Mouse (Mus musculus) spleen, adult 2 months (tissue): ENCODE data around the gene Slc5a11. TPM values are rescaled to one million over a fixed set of nuclear protein-coding genes. Genes with fewer than 3 reads are reported as not detected.

Source experiments
- DNase-seq, 2 experiments: peaks; one replicate each; pipeline versions ENCODE4 v3.0.0 to v3.0.0-alpha.2; 2012 to 2021; ENCODE audit warnings: low spot score in 2 of 2, low read depth in 1 of 2
- H3K27ac ChIP-seq: fragments of 200-500 bp; 2 replicates; pipeline ENCODE4 v1.5.1; 2012; ENCODE audit warnings: low read length, inconsistent platforms; ENCODE audit not compliant: insufficient read depth
- H3K27me3 ChIP-seq: fragments of 200-500 bp; 2 replicates; pipeline ENCODE4 v1.6.1; 2012; ENCODE audit warnings: mild to moderate bottlenecking, moderate library complexity, low read length, inconsistent platforms; ENCODE audit not compliant: control insufficient read depth, insufficient read depth
- H3K36me3 ChIP-seq: fragments of 200-500 bp; 2 replicates; pipeline ENCODE4 v1.6.1; 2012; ENCODE audit warnings: mild to moderate bottlenecking, low read length, inconsistent platforms; ENCODE audit not compliant: control insufficient read depth, insufficient read depth
- H3K4me1 ChIP-seq: fragments of 200-500 bp; 2 replicates; pipeline ENCODE4 v1.6.1; 2011; ENCODE audit warnings: inconsistent platforms; ENCODE audit not compliant: control insufficient read depth, insufficient read depth, insufficient read length
- H3K4me3 ChIP-seq: fragments of 200-500 bp; 2 replicates; pipeline ENCODE4 v1.5.1; 2011; ENCODE audit warnings: mild to moderate bottlenecking, inconsistent platforms; ENCODE audit not compliant: insufficient read depth, insufficient read length; ENCODE audit errors: extremely low read depth
- CTCF ChIP-seq: fragments of 200-500 bp; IDR thresholded peaks from 2 replicates; pipeline ENCODE4 v1.5.1; 2011; ENCODE audit warnings: mild to moderate bottlenecking, inconsistent platforms; ENCODE audit not compliant: insufficient read depth, insufficient read length, insufficient replicate concordance; ENCODE audit errors: extremely low read depth
- POLR2A ChIP-seq: fragments of 200-500 bp; IDR thresholded peaks from 2 replicates; pipeline ENCODE4 v1.6.1; 2011; ENCODE audit warnings: low read depth, low read length, inconsistent platforms
- WGBS: fragments of 180-500 bp; shearing (Covaris S2); methylation state at CpG from one replicate; pipeline ENCODE4 v1.1.7; 2018; 5-methylcytosine and 5-hydroxymethylcytosine counted together
- polyA plus RNA-seq: library from polyadenylated mRNA; depleted of rRNA; stranded (reverse); fragments of >200 nt; gene quantifications from 2 replicates; pipeline ENCODE4 v1.2.3, GENCODE M21; 2012; rRNA removed

The Slc5a11 gene
- polyA plus RNA-seq: 5.0 and 6.1 TPM in 2 replicates

- Histone ChIP-seq H3K4me3 (no peak within 1 kb of the TSS), H3K27ac (no peak within 1 kb of the TSS), H3K4me1 (no peaks in the 10 kb centered on the region), H3K36me3 (no peaks in the 10 kb centered on the region), H3K27me3 (0 out of 2 replicates have a peak, but pooled peaks cover 1% of the 10 kb centered on the region)
- TF ChIP-seq CTCF (no peak), POLR2A (no peak)
- 76% methylated on average over 8 of the region's 8 CpGs for WGBS
- no peak for DNase-seq
These were observed at the start of gene Slc5a11 for GRCm38 (mm10) chr7:123214365-123215075. Gene Slc5a11 (plus strand): TSS chr7:123214780.

GRCm38 (mm10) chr7:123167436-123167835 is 47.1 kb upstream of the Slc5a11 start:
- H3K27me3 ChIP-seq: no peaks in the 10 kb centered on the region
- peaks cover 58% of the 10 kb centered on the region for H3K36me3 ChIP-seq
- H3K27ac ChIP-seq: no peak overlapping the region
- WGBS: 94% methylated on average over 2 of the region's 2 CpGs
- H3K4me3 ChIP-seq: no peak overlapping the region
- no peaks in the 10 kb centered on the region for H3K4me1 ChIP-seq
- TF ChIP-seq CTCF (no peak), POLR2A (no peak)
- DNase-seq: no peak

- H3K36me3 ChIP-seq: peaks cover 57% of the 10 kb centered on the region
- H3K27me3 ChIP-seq: no peaks in the 10 kb centered on the region
- no peak overlapping the region for H3K4me3 ChIP-seq
- H3K27ac ChIP-seq: no peak overlapping the region
- no peak for DNase-seq
- TF ChIP-seq CTCF: no peak
- TF ChIP-seq POLR2A: no peak
- H3K4me1 ChIP-seq: no peaks in the 10 kb centered on the region
- 90% methylated on average over 2 of the region's 2 CpGs for WGBS
These were observed 45.0 kb upstream of the Slc5a11 start for GRCm38 (mm10) chr7:123169618-123170017.

- no peak for DNase-seq
- H3K4me3 ChIP-seq: no peak overlapping the region
- H3K4me1 ChIP-seq: no peaks in the 10 kb centered on the region
- H3K36me3 ChIP-seq: peaks cover 51% of the 10 kb centered on the region
- no peak overlapping the region for H3K27ac ChIP-seq
- no peaks in the 10 kb centered on the region for H3K27me3 ChIP-seq
- TF ChIP-seq POLR2A: no peak
- TF ChIP-seq CTCF: no peak
- WGBS: 95% methylated on average over 5 of the region's 5 CpGs
These were observed 42.5 kb upstream of the Slc5a11 start for GRCm38 (mm10) chr7:123172101-123172500.

- DNase-seq: no peak
- no peaks in the 10 kb centered on the region for H3K27me3 ChIP-seq
- H3K4me3 ChIP-seq: no peak overlapping the region
- no peak for TF ChIP-seq CTCF
- no peak for TF ChIP-seq POLR2A
- H3K36me3 ChIP-seq: peaks cover 45% of the 10 kb centered on the region
- H3K27ac ChIP-seq: no peak overlapping the region
- no peaks in the 10 kb centered on the region for H3K4me1 ChIP-seq
These were observed 37.4 kb upstream of the Slc5a11 start for GRCm38 (mm10) chr7:123177215-123177614.

GRCm38 (mm10) chr7:123181787-123182701 is 32.5 kb upstream of the Slc5a11 start:
- no peak overlapping the region for H3K4me3 ChIP-seq
- no peaks in the 10 kb centered on the region for H3K27me3 ChIP-seq
- no peak for DNase-seq
- peaks cover 51% of the 10 kb centered on the region for H3K36me3 ChIP-seq
- 93% methylated on average over 20 of the region's 20 CpGs for WGBS
- no peaks in the 10 kb centered on the region for H3K4me1 ChIP-seq
- no peak overlapping the region for H3K27ac ChIP-seq
- no peak for TF ChIP-seq CTCF
- no peak for TF ChIP-seq POLR2A

GRCm38 (mm10) chr7:123184891-123185290 is 29.7 kb upstream of the Slc5a11 start:
- Histone ChIP-seq H3K4me1 (no peaks in the 10 kb centered on the region), H3K27ac (no peak overlapping the region), H3K36me3 (peaks cover 61% of the 10 kb centered on the region), H3K27me3 (no peaks in the 10 kb centered on the region), H3K4me3 (no peak overlapping the region)
- WGBS: 97% methylated on average over 1 of the region's 1 CpGs
- no peak for TF ChIP-seq POLR2A
- no peak for TF ChIP-seq CTCF
- no peak for DNase-seq
